Mouse (Mus musculus): ENCODE results near the gene Olfr968.

- no peak for TF ChIP-seq CTCF (IDR thresholded peaks at IDR 0.05; ENCODE audit: low read depth)
- no peak for TF ChIP-seq EP300 (IDR thresholded peaks at IDR 0.05; ENCODE audit: low read depth)
These were observed 36.6 kb downstream of the Olfr968 start for GRCm38 (mm10) chr9:39746428-39746827.
